Mouse (Mus musculus) E14TG2a.4 (cell line): ENCODE measurements around the gene Top3b.

Experiments used
- CTCF ChIP-seq: conservative IDR thresholded peaks from 2 replicates; pipeline ENCODE4 v1.5.1; 2014; ENCODE audit warnings: low read length
- NANOG ChIP-seq: IDR thresholded peaks from 2 replicates; pipeline ENCODE4 v1.6.1; 2014; ENCODE audit warnings: borderline replicate concordance, low read length, mixed read lengths
- POU5F1 ChIP-seq: IDR thresholded peaks from 2 replicates; pipeline ENCODE4 v1.6.1; 2014; ENCODE audit warnings: low read length, borderline replicate concordance

GRCm38 (mm10) chr16:16888341-16888740 is 17.8 kb downstream of the Top3b start:
- TF ChIP-seq CTCF (no peak), NANOG (no peak), POU5F1 (no peak)
